Mouse (Mus musculus) liver, embryonic 13.5 days (tissue): ENCODE data around the gene Gm19965. TPM values are rescaled to one million over a fixed set of nuclear protein-coding genes. Genes with fewer than 3 reads are reported as not detected.

Experiments
- ATAC-seq: fragments of 200-750 bp; cut with Nextera tagmentation; 2 replicates; pipeline ENCODE4 v1.8.0; 2017; ENCODE audit warnings: low read depth, mild to moderate bottlenecking, moderate number of reproducible peaks, moderate library complexity
- DNase-seq: peaks from one replicate; pipeline ENCODE4 v3.0.0; 2022
- H3K27ac ChIP-seq: fragments of 300-500 bp; sonication (generic); 2 replicates; pipeline ENCODE4 v1.5.1; 2015; ENCODE audit warnings: moderate library complexity, mild to moderate bottlenecking, inconsistent platforms
- H3K27me3 ChIP-seq: fragments of 300-500 bp; sonication (generic); 2 replicates; pipeline ENCODE4 v1.6.1; 2015; ENCODE audit warnings: mild to moderate bottlenecking, inconsistent platforms
- H3K36me3 ChIP-seq: fragments of 300-500 bp; sonication (generic); 2 replicates; pipeline ENCODE4 v1.6.1; 2015; ENCODE audit warnings: mild to moderate bottlenecking, inconsistent platforms
- H3K4me1 ChIP-seq: fragments of 300-500 bp; sonication (generic); replicated peaks from 2 replicates; pipeline ENCODE4 v1.6.1; 2015; ENCODE audit warnings: inconsistent platforms
- H3K4me2 ChIP-seq: fragments of 300-500 bp; sonication (generic); 2 replicates; pipeline ENCODE4 v1.6.1; 2015; ENCODE audit warnings: inconsistent platforms, mild to moderate bottlenecking, moderate library complexity
- H3K4me3 ChIP-seq: fragments of 300-500 bp; sonication (generic); replicated peaks from 2 replicates; pipeline ENCODE4 v1.5.1; 2015; ENCODE audit warnings: mild to moderate bottlenecking, inconsistent platforms
- H3K9ac ChIP-seq: fragments of 300-500 bp; sonication (generic); 2 replicates; pipeline ENCODE4 v1.6.1; 2015; ENCODE audit warnings: mild to moderate bottlenecking, inconsistent platforms
- H3K9me3 ChIP-seq: fragments of 300-500 bp; sonication (generic); replicated peaks from 2 replicates; pipeline ENCODE4 v1.6.1; 2016; ENCODE audit warnings: inconsistent platforms
- WGBS: fragments of 180-500 bp; shearing (Covaris S2); methylation state at CpG from one replicate; pipeline ENCODE4 v1.1.7; 2015; ENCODE audit not compliant: insufficient replicate concordance; 5-methylcytosine and 5-hydroxymethylcytosine counted together
- polyA plus RNA-seq: library from polyadenylated mRNA; unstranded; fragments of >200 nt; fragmentation: Nextera tagmentation; extraction: Ambion mirVana; gene quantifications from 2 replicates; pipeline ENCODE4 v1.2.1, GENCODE M21; 2015

Gene Gm19965
- not detected in 2 replicates for polyA plus RNA-seq

GRCm38 (mm10) chr1:116802683-116803082 is at the start of gene Gm19965:
Gene Gm19965 (plus strand): TSS chr1:116802983.
- Histone ChIP-seq H3K27me3 (no peaks in the 10 kb centered on the region), H3K4me1 (no peaks in the 10 kb centered on the region), H3K4me3 (no peak within 1 kb of the TSS), H3K4me2 (no peak within 1 kb of the TSS), H3K9ac (no peak within 1 kb of the TSS), H3K9me3 (no peaks in the 10 kb centered on the region), H3K27ac (no peak within 1 kb of the TSS), H3K36me3 (no peaks in the 10 kb centered on the region)
- DNase-seq (no peak), ATAC-seq (no peak)
- WGBS, result 56% methylated on average over 3 of the region's 3 CpGs

GRCm38 (mm10) chr1:116782471-116782989 is 20.3 kb upstream of the Gm19965 start:
- H3K9me3 ChIP-seq, result no peaks in the 10 kb centered on the region
- H3K36me3 ChIP-seq, result no peaks in the 10 kb centered on the region
- H3K4me3 ChIP-seq, result no peak overlapping the region
- WGBS, result 74% methylated on average over 8 of the region's 8 CpGs
- DNase-seq (no peak), ATAC-seq (no peak)
- H3K4me1 ChIP-seq, result no peaks in the 10 kb centered on the region
- no peak overlapping the region for H3K27ac ChIP-seq
- H3K9ac ChIP-seq, result no peak overlapping the region
- no peaks in the 10 kb centered on the region for H3K27me3 ChIP-seq
- no peak overlapping the region for H3K4me2 ChIP-seq
